ENCODE assay signal across 22 mouse cellular contexts in genomic region chr5:127286886-127287285, GRCm38 (mm10). TPM values are rescaled to one million over a fixed set of nuclear protein-coding genes. Genes with fewer than 3 reads are reported as not detected.
"Had no signal": no experiment of that assay in that cellular context is flagged by ENCODE, and none has a peak within 500 bp of the region (broad histone marks: within the 10 kb centered on the region; RNA-seq: fewer than 3 reads in every experiment).

No protein-coding gene starts in this region.

- H3K9ac ChIP-seq: liver, embryonic 13.5 days; liver, embryonic 15.5 days; liver, postnatal 0 days; lung, embryonic 15.5 days; midbrain, embryonic 13.5 days; neural tube, embryonic 12.5 days; stomach, embryonic 15.5 days had no signal

- H3K36me3 ChIP-seq: liver, embryonic 13.5 days; liver, embryonic 15.5 days; lung, embryonic 15.5 days; midbrain, embryonic 13.5 days; neural tube, embryonic 12.5 days; stomach, embryonic 15.5 days had no signal

- H3K27ac ChIP-seq: liver, embryonic 13.5 days; liver, embryonic 15.5 days; lung, embryonic 15.5 days; macrophage; midbrain, embryonic 13.5 days; neural tube, embryonic 12.5 days; stomach, embryonic 15.5 days; stomach, postnatal 0 days had no signal

- H3K4me1 ChIP-seq: liver, embryonic 13.5 days; liver, embryonic 15.5 days; megakaryocyte, embryonic 14.5 days had no signal

- DNase-seq: liver, embryonic 13.5 days; liver, postnatal 0 days; lung, adult 2 months; lung, postnatal 14 days; lung, postnatal 36 days; right cerebral cortex, postnatal 14 days; thymus, adult 2 months; thymus, postnatal 25 days; thymus, postnatal 4 days had no signal

- H3K27me3 ChIP-seq: liver, embryonic 13.5 days; liver, embryonic 15.5 days; lung, embryonic 15.5 days; megakaryocyte, embryonic 14.5 days; midbrain, embryonic 13.5 days; neural tube, embryonic 12.5 days; stomach, embryonic 15.5 days had no signal

- ATAC-seq: liver, postnatal 0 days; lung, postnatal 0 days; midbrain, embryonic 13.5 days; midbrain, embryonic 16.5 days had no signal

- H3K4me3 ChIP-seq: liver, embryonic 13.5 days; liver, embryonic 15.5 days; lung, embryonic 15.5 days; midbrain, embryonic 13.5 days; neural tube, embryonic 12.5 days; stomach, embryonic 15.5 days had no signal

- H3K4me2 ChIP-seq: liver, embryonic 13.5 days; liver, embryonic 15.5 days; lung, embryonic 15.5 days; midbrain, embryonic 13.5 days; neural tube, embryonic 12.5 days; stomach, embryonic 15.5 days had no signal

- H3K9me3 ChIP-seq: liver, embryonic 13.5 days; liver, embryonic 15.5 days; lung, embryonic 15.5 days; midbrain, embryonic 13.5 days; neural tube, embryonic 12.5 days; stomach, embryonic 15.5 days had no signal

RNA-seq across cellular contexts. Expression of gene Tmem132c, which starts 45.3 kb away (rescaled TPM):
- total RNA-seq: megakaryocyte progenitor cell, adult 5-6 weeks; monocyte, adult 5-6 weeks; neutrophil, adult 5-6 weeks had no signal
- polyA plus RNA-seq: macrophage had no signal
